ENCODE assay signal across 9 mouse cellular contexts in the genomic region with DNA sequence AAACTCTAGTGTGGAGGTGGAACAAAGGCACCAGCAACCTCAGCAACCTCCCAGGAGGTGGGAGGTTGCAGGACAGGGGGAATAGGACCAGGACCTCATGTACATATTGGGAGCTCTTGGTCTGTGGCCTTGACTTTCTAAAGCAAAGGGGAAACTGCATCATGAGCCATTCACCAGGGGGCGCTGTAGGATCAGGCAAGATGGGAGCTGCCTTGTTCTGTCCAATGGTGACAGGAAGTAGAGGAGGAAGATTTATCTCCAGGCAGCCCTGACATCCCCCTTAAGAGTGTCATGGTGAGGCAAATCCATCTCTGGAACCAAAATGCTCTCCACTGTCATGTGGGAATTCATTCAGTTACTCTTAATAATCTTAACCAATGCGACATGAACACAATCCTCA. TPM values are rescaled to one million over a fixed set of nuclear protein-coding genes. Genes with fewer than 3 reads are reported as not detected.
A peak's percentile ranks its signal among the peaks of the same experiment; 100 is the strongest.
DNase-seq lines count a peak whose midpoint lies in the region; ATAC-seq lines count a peak whose summit lies in the region.
"Had no signal": no experiment of that assay in that cellular context is flagged by ENCODE, and none has a peak within 500 bp of the region (broad histone marks: within the 10 kb centered on the region; RNA-seq: fewer than 3 reads in every experiment).

No protein-coding gene starts in this region.

- H3K36me3 ChIP-seq in hindbrain, embryonic 16.5 days (ENCODE audit: control insufficient read depth, insufficient read depth, low read length) = peaks cover 20% of the 10 kb centered on the region

- H3K4me3 ChIP-seq in hindbrain, embryonic 16.5 days (ENCODE audit: low read length) = no peak overlapping the region
- H3K4me3 ChIP-seq: limb, embryonic 15.5 days had no signal

- no peaks in the 10 kb centered on the region for H3K4me1 ChIP-seq in hindbrain, embryonic 16.5 days (ENCODE audit: control insufficient read depth, insufficient read depth, low read depth, low read length)
- H3K4me1 ChIP-seq: limb, embryonic 15.5 days had no signal

- H3K4me2 ChIP-seq in hindbrain, embryonic 16.5 days (ENCODE audit: low read length) = no peak overlapping the region
- H3K4me2 ChIP-seq: limb, embryonic 15.5 days had no signal

- peak; percentile 85 for DNase-seq in NIH3T3 (ENCODE audit: low read depth)
- peak; percentile 57 for DNase-seq in cerebellum, adult 11-12 months
- DNase-seq in forelimb bud, embryonic 11.5 days (ENCODE audit: low read depth, low spot score) = peak; percentile 66
- DNase-seq in left cerebral cortex, adult 11 months (ENCODE audit: low spot score) = peak; percentile 44
- peak; percentile 69 to 85 for DNase-seq in right cerebral cortex, postnatal 10 days (ENCODE audit: low spot score in 2 of 2)
- peak; percentile 60 to 89 for DNase-seq in urinary bladder, postnatal 4 days (ENCODE audit: low spot score in 2 of 2)

- ATAC-seq in hindbrain, embryonic 16.5 days = peak; percentile 60; the same call in 1 of the 2 replicates
- peak; percentile 63 for ATAC-seq in megakaryocyte-erythroid progenitor cell, adult 5-6 weeks (replicated peaks; ENCODE audit: low FRiP score, low TSS enrichment, poor library complexity, severe bottlenecking)

- no peak overlapping the region for H3K27ac ChIP-seq in hindbrain, embryonic 16.5 days (ENCODE audit: low read depth, low read length)
- H3K27ac ChIP-seq: limb, embryonic 15.5 days had no signal

- 38% methylated on average over 2 of the region's 2 CpGs for WGBS in hindbrain, embryonic 16.5 days

- no peak overlapping the region for H3K9ac ChIP-seq in hindbrain, embryonic 16.5 days (ENCODE audit: low read depth, low read length)
- H3K9ac ChIP-seq: limb, embryonic 15.5 days had no signal

- H3K9me3 ChIP-seq in hindbrain, embryonic 16.5 days (ENCODE audit: control insufficient read depth, low read length) = no peaks in the 10 kb centered on the region
- H3K9me3 ChIP-seq: limb, embryonic 15.5 days had no signal

- no peaks in the 10 kb centered on the region for H3K27me3 ChIP-seq in hindbrain, embryonic 16.5 days (replicated peaks; ENCODE audit: control insufficient read depth, insufficient read depth, low read length)
- H3K27me3 ChIP-seq: limb, embryonic 15.5 days had no signal

RNA-seq across cellular contexts. Expression of a gene that starts 43.6 kb away (rescaled TPM):
- 4.9 and 9.4 TPM in 2 replicates for polyA plus RNA-seq in hindbrain, embryonic 16.5 days (2015; fragmentation: Nextera tagmentation; extraction: Ambion mirVana)
- not detected in 2 replicates for total RNA-seq in megakaryocyte-erythroid progenitor cell, adult 5-6 weeks (2014; fragmentation: Nextera tagmentation)
- total RNA-seq in megakaryocyte-erythroid progenitor cell, adult 5-6 weeks (2017) = not detected in 2 replicates
